Mouse (Mus musculus) limb, embryonic 11.5 days (tissue): ENCODE data around the gene Ndufaf5. TPM values are rescaled to one million over a fixed set of nuclear protein-coding genes. Genes with fewer than 3 reads are reported as not detected.
"Not testable (repeated sequence)": the region's sequence is repeated elsewhere in the genome, so short reads cannot be mapped to it uniquely, and the experiment has no call there.

ENCODE experiments used
- ATAC-seq: fragments of 200-750 bp; cut with Nextera tagmentation; 2 replicates; pipeline ENCODE4 v1.8.0; 2017; ENCODE audit warnings: low read depth; ENCODE audit not compliant: insufficient number of reproducible peaks, low FRiP score, low TSS enrichment
- DNase-seq: peaks from one replicate; pipeline ENCODE4 v3.0.0-alpha.2; 2015; ENCODE audit warnings: low spot score
- H3K27ac ChIP-seq: fragments of 300-500 bp; sonication (generic); replicated peaks from 2 replicates; pipeline ENCODE4 v1.5.1; 2014; ENCODE audit warnings: low read depth, mild to moderate bottlenecking, low read length
- H3K27me3 ChIP-seq: fragments of 300-500 bp; sonication (generic); 2 replicates; pipeline ENCODE4 v1.6.1; 2014; ENCODE audit warnings: mild to moderate bottlenecking, low read length, mixed read lengths; ENCODE audit not compliant: control insufficient read depth, insufficient read depth
- H3K36me3 ChIP-seq: fragments of 300-500 bp; sonication (generic); 2 replicates; pipeline ENCODE4 v1.6.1; 2014; ENCODE audit warnings: mild to moderate bottlenecking, low read length, moderate library complexity, mixed read lengths; ENCODE audit not compliant: control insufficient read depth, insufficient read depth
- H3K4me1 ChIP-seq: fragments of 300-500 bp; sonication (generic); 2 replicates; pipeline ENCODE4 v1.6.1; 2014; ENCODE audit warnings: low read length, mixed read lengths; ENCODE audit not compliant: control insufficient read depth, insufficient read depth
- H3K4me2 ChIP-seq: fragments of 300-500 bp; sonication (generic); 2 replicates; pipeline ENCODE4 v1.6.1; 2014; ENCODE audit warnings: low read depth, mild to moderate bottlenecking, moderate library complexity; ENCODE audit not compliant: severe bottlenecking
- H3K4me3 ChIP-seq: fragments of 300-500 bp; sonication (generic); 2 replicates; pipeline ENCODE4 v1.5.1; 2014; ENCODE audit warnings: low read depth, low read length
- H3K9ac ChIP-seq: fragments of 300-500 bp; sonication (generic); 2 replicates; pipeline ENCODE4 v1.6.1; 2014; ENCODE audit warnings: mild to moderate bottlenecking, low read length
- H3K9me3 ChIP-seq: fragments of 300-500 bp; sonication (generic); 2 replicates; pipeline ENCODE4 v1.6.1; 2016; ENCODE audit warnings: low read length; ENCODE audit not compliant: control insufficient read depth
- WGBS: fragments of 180-500 bp; shearing (Covaris S2); extraction: QIAGEN DNeasy Blood & Tissue Kit; methylation state at CpG from one replicate; pipeline ENCODE4 v1.1.7; 2014; 5-methylcytosine and 5-hydroxymethylcytosine counted together
- polyA plus RNA-seq: library from polyadenylated mRNA; unstranded; fragments of >200 nt; fragmentation: Nextera tagmentation; extraction: Ambion mirVana; gene quantifications from 2 replicates; pipeline ENCODE4 v1.2.1, GENCODE M21; 2014

The Ndufaf5 gene
- polyA plus RNA-seq, result 35.0 and 36.8 TPM in 2 replicates

- DNase-seq (peak; percentile 96), ATAC-seq (peak; percentile 99)
- Histone ChIP-seq H3K4me1 (no peaks in the 10 kb centered on the region; the same call in 1 of the 2 replicates), H3K9ac (peak within 1 kb of the TSS; percentile 85), H3K4me3 (peak within 1 kb of the TSS; percentile 95), H3K4me2 (peak within 1 kb of the TSS; percentile 71), H3K9me3 (no peaks in the 10 kb centered on the region), H3K27ac (no peak within 1 kb of the TSS; the same call in 1 of the 2 replicates), H3K36me3 (no peaks in the 10 kb centered on the region; the same call in 1 of the 2 replicates), H3K27me3 (no peaks in the 10 kb centered on the region)
- WGBS, result under 1% methylated on average over 43 of the region's 43 CpGs
Observed at GRCm38 (mm10) chr2:140170127-140170802, at the start of gene Ndufaf5, which contains the start of gene Esf1. Gene Ndufaf5 (plus strand): TSS chr2:140170649. Gene Esf1 (minus strand): TSS chr2:140170564.

GRCm38 (mm10) chr2:140125516-140125915 is 44.9 kb upstream of the Ndufaf5 start:
- ATAC-seq (no peak), DNase-seq (no peak)
- Histone ChIP-seq H3K36me3 (peaks cover 6% of the 10 kb centered on the region; the same call in 1 of the 2 replicates), H3K27me3 (no peaks in the 10 kb centered on the region), H3K4me3 (no peak overlapping the region), H3K9ac (no peak overlapping the region), H3K4me2 (no peak overlapping the region), H3K27ac (no peak overlapping the region), H3K9me3 (no peaks in the 10 kb centered on the region), H3K4me1 (no peaks in the 10 kb centered on the region)
- WGBS, result 88% methylated on average over 2 of the region's 2 CpGs

- 90% methylated on average over 4 of the region's 4 CpGs for WGBS
- not testable (repeated sequence) for H3K36me3 ChIP-seq
Observed at GRCm38 (mm10) chr2:140151743-140152142, 18.7 kb upstream of the Ndufaf5 start, which contains the start of gene Gm17374. Gene Gm17374 (plus strand): TSS chr2:140152043.

GRCm38 (mm10) chr2:140159186-140159730 is 11.2 kb upstream of the Ndufaf5 start:
- Histone ChIP-seq H3K4me1 (no peaks in the 10 kb centered on the region), H3K9ac (no peak overlapping the region), H3K27ac (no peak overlapping the region), H3K27me3 (no peaks in the 10 kb centered on the region), H3K36me3 (no peaks in the 10 kb centered on the region; the same call in 1 of the 2 replicates), H3K4me3 (no peak overlapping the region), H3K9me3 (no peaks in the 10 kb centered on the region), H3K4me2 (no peak overlapping the region)
- no peak for DNase-seq
- WGBS, result 84% methylated on average over 3 of the region's 3 CpGs
- ATAC-seq, result no peak

More at GRCm38 (mm10) chr2:140151743-140152142, 18.7 kb upstream of the Ndufaf5 start, which contains the start of gene Gm17374:
- not testable (repeated sequence) for ATAC-seq, H3K4me2 ChIP-seq, H3K4me3 ChIP-seq, DNase-seq, H3K27me3 ChIP-seq, H3K27ac ChIP-seq, H3K9me3 ChIP-seq, H3K4me1 ChIP-seq, H3K9ac ChIP-seq

GRCm38 (mm10) chr2:140163351-140163854 is 7.0 kb upstream of the Ndufaf5 start:
- Histone ChIP-seq H3K9me3 (no peaks in the 10 kb centered on the region), H3K27ac (no peak overlapping the region), H3K9ac (no peak overlapping the region), H3K36me3 (no peaks in the 10 kb centered on the region; the same call in 1 of the 2 replicates), H3K4me2 (no peak overlapping the region), H3K27me3 (no peaks in the 10 kb centered on the region), H3K4me3 (no peak overlapping the region), H3K4me1 (no peaks in the 10 kb centered on the region)
- ATAC-seq (no peak), DNase-seq (no peak)
- 93% methylated on average over 5 of the region's 5 CpGs for WGBS

GRCm38 (mm10) chr2:140169057-140169456 is 1.4 kb upstream of the Ndufaf5 start:
- no peaks in the 10 kb centered on the region for H3K27me3 ChIP-seq
- DNase-seq (no peak), ATAC-seq (no peak)
- 83% methylated on average over 1 of the region's 1 CpGs for WGBS
- H3K4me2 ChIP-seq, result no peak overlapping the region; the same call in 1 of the 2 replicates
- H3K9me3 ChIP-seq, result no peaks in the 10 kb centered on the region
- no peak overlapping the region for H3K27ac ChIP-seq
- no peaks in the 10 kb centered on the region; the same call in 1 of the 2 replicates for H3K4me1 ChIP-seq
- H3K9ac ChIP-seq, result no peak overlapping the region
- no peak overlapping the region for H3K4me3 ChIP-seq
- no peaks in the 10 kb centered on the region; the same call in 1 of the 2 replicates for H3K36me3 ChIP-seq

GRCm38 (mm10) chr2:140170803-140171553 is 529 bp downstream of the Ndufaf5 start:
- Histone ChIP-seq H3K36me3 (no peaks in the 10 kb centered on the region; the same call in 1 of the 2 replicates), H3K4me2 (peak overlapping the region; percentile 46), H3K9ac (peak overlapping the region; percentile 59), H3K4me1 (no peaks in the 10 kb centered on the region; the same call in 1 of the 2 replicates), H3K27me3 (no peaks in the 10 kb centered on the region), H3K27ac (no peak overlapping the region; the same call in 1 of the 2 replicates), H3K9me3 (no peaks in the 10 kb centered on the region), H3K4me3 (peak overlapping the region; percentile 95)
- DNase-seq (no peak), ATAC-seq (peak; percentile 95)
- 7% methylated on average over 28 of the region's 28 CpGs for WGBS

- 91% methylated on average over 3 of the region's 3 CpGs for WGBS
- ATAC-seq, H3K27ac ChIP-seq, H3K4me3 ChIP-seq, DNase-seq, H3K9ac ChIP-seq, H3K4me2 ChIP-seq, H3K27me3 ChIP-seq, H3K36me3 ChIP-seq, H3K4me1 ChIP-seq, H3K9me3 ChIP-seq: not testable (repeated sequence)
Observed at GRCm38 (mm10) chr2:140185685-140186210, 15.3 kb downstream of the Ndufaf5 start.
